In the genomic region with DNA sequence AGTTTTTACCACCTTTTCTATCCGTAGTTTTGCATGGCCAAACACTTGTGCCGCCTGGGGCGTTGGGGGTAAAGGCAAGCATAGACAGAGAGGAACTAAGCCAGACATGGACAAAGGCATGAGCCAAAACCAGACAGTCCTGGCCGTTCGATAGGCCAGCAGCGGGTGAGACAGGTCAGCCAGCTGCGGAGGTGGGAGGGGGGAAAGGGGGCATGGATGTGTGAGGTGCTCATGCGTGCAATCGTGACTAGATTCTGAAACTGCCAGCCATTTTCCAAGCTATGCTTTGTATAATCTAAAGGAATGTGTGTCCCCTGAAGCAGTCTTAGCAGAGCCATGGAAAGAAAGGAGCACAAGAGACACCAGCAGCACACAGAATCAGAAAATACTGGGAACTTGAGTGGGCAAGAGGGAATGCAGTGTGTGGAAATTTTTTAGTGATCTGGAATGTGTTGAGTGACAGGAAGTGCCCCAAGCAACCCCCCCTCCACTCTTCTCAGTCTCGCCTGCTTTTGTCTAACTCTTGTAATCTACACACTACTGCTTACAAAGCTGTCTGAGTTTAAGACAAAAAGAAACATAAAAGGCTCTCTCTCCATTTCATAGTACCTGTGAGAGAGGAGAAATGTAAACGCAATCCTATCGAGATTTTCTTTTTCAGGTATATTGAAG, we compare ENCODE assay signal across 8 mouse cellular contexts.
DNase-seq lines count a peak whose midpoint lies in the region; ATAC-seq and TF ChIP-seq lines count a peak whose summit lies in the region.

No protein-coding gene starts in this region.

- peak overlapping the region; percentile 97 for H3K27ac ChIP-seq in embryonic facial prominence, embryonic 13.5 days
- peak overlapping the region; percentile 92 for H3K27ac ChIP-seq in kidney, adult 2 months (ENCODE audit: insufficient read depth, low read depth, low read length)
- H3K27ac ChIP-seq in liver, adult 2 months (replicated peaks; ENCODE audit: insufficient read depth, low read depth, low read length), result peak overlapping the region; percentile 37
- H3K27ac ChIP-seq in stomach, embryonic 14.5 days (ENCODE audit: low read length), result peak overlapping the region; percentile 96

- no peak for TF ChIP-seq POLR2A in kidney, adult 2 months (IDR thresholded peaks at IDR 0.05; ENCODE audit: low read depth, low read length)
- TF ChIP-seq POLR2A in liver, adult 2 months (IDR thresholded peaks at IDR 0.05; ENCODE audit: extremely low read depth, insufficient read depth, low read length), result no peak

- no peaks in the 10 kb centered on the region for H3K9me3 ChIP-seq in embryonic facial prominence, embryonic 13.5 days
- H3K9me3 ChIP-seq in stomach, embryonic 14.5 days (ENCODE audit: control insufficient read depth, low read depth, low read length), result no peaks in the 10 kb centered on the region

- WGBS in embryonic facial prominence, embryonic 13.5 days, result 1% methylated on average over 12 of the region's 12 CpGs
- 2% methylated on average over 12 of the region's 12 CpGs for WGBS in kidney, adult 2 months
- WGBS in liver, adult 2 months, result 3% methylated on average over 12 of the region's 12 CpGs
- WGBS in stomach, embryonic 14.5 days, result 1% methylated on average over 12 of the region's 12 CpGs

- DNase-seq in 3134 (ENCODE audit: extremely low read depth, insufficient read length, low spot score), result peak; percentile 82
- DNase-seq in adrenal gland, postnatal 10 days, result peak; percentile 74
- DNase-seq in heart, adult 8-10 months (ENCODE audit: low spot score), result peak; percentile 65
- DNase-seq in kidney, adult 2 months, result peak; percentile 80
- peak; percentile 83 for DNase-seq in liver, adult 2 months (ENCODE audit: extremely low read depth, low read depth, low spot score)

- H3K27me3 ChIP-seq in embryonic facial prominence, embryonic 13.5 days, result no peaks in the 10 kb centered on the region
- H3K27me3 ChIP-seq in kidney, adult 2 months (replicated peaks; ENCODE audit: control insufficient read depth, insufficient read depth, low read length), result no peaks in the 10 kb centered on the region
- no peaks in the 10 kb centered on the region for H3K27me3 ChIP-seq in liver, adult 2 months (ENCODE audit: control insufficient read depth, insufficient read depth, low read length)
- no peaks in the 10 kb centered on the region for H3K27me3 ChIP-seq in stomach, embryonic 14.5 days (ENCODE audit: control insufficient read depth, insufficient read depth, low read length)

- H3K79me2 ChIP-seq in liver, adult 2 months (ENCODE audit: control insufficient read depth, insufficient read depth, low read length), result no peaks in the 10 kb centered on the region; the same call in 1 of the 2 replicates

- no peaks in the 10 kb centered on the region for H3K36me3 ChIP-seq in embryonic facial prominence, embryonic 13.5 days
- H3K36me3 ChIP-seq in kidney, adult 2 months (ENCODE audit: control insufficient read depth, insufficient read depth, low read length), result no peaks in the 10 kb centered on the region
- no peaks in the 10 kb centered on the region for H3K36me3 ChIP-seq in liver, adult 2 months (ENCODE audit: control insufficient read depth, insufficient read depth, low read length)
- no peaks in the 10 kb centered on the region for H3K36me3 ChIP-seq in stomach, embryonic 14.5 days (ENCODE audit: control insufficient read depth, insufficient read depth, low read length)

- H3K4me1 ChIP-seq in embryonic facial prominence, embryonic 13.5 days, result peaks cover 5% of the 10 kb centered on the region; the same call in 1 of the 2 replicates
- peaks cover 7% of the 10 kb centered on the region; the same call in 1 of the 2 replicates for H3K4me1 ChIP-seq in kidney, adult 2 months (ENCODE audit: control insufficient read depth, insufficient read depth, low read length)
- peaks cover 7% of the 10 kb centered on the region for H3K4me1 ChIP-seq in liver, adult 2 months (ENCODE audit: control insufficient read depth, insufficient read depth, low read length)
- no peaks in the 10 kb centered on the region; the same call in 1 of the 2 replicates for H3K4me1 ChIP-seq in stomach, embryonic 14.5 days (ENCODE audit: control insufficient read depth, insufficient read depth, low read length)

- no peak for TF ChIP-seq CTCF in kidney, adult 2 months (conservative IDR thresholded peaks at IDR 0.05; ENCODE audit: insufficient read depth, insufficient read length, low read depth, low read length)
- TF ChIP-seq CTCF in liver, adult 2 months (IDR thresholded peaks at IDR 0.05; ENCODE audit: low read depth, low read length), result no peak

- peak overlapping the region; percentile 84 for H3K9ac ChIP-seq in embryonic facial prominence, embryonic 13.5 days
- peak overlapping the region; percentile 52; the same call in 1 of the 2 replicates for H3K9ac ChIP-seq in liver, adult 2 months (ENCODE audit: low read depth, low read length)
- H3K9ac ChIP-seq in stomach, embryonic 14.5 days (replicated peaks; ENCODE audit: low read depth, low read length), result peak overlapping the region; percentile 59

- H3K4me3 ChIP-seq in embryonic facial prominence, embryonic 13.5 days, result peak overlapping the region; percentile 66
- peak overlapping the region; percentile 64 for H3K4me3 ChIP-seq in kidney, adult 2 months (ENCODE audit: insufficient read depth, low read depth, low read length)
- H3K4me3 ChIP-seq in liver, adult 2 months (ENCODE audit: insufficient read depth, low read depth, low read length), result peak overlapping the region; percentile 18
- H3K4me3 ChIP-seq in stomach, embryonic 14.5 days (ENCODE audit: low read depth, low read length), result peak overlapping the region; percentile 59

- ATAC-seq in embryonic facial prominence, embryonic 13.5 days (ENCODE audit: insufficient number of reproducible peaks, insufficient read depth, low FRiP score, low TSS enrichment, low read depth), result peak; percentile 71; the same call in 1 of the 2 replicates
- ATAC-seq in monocyte, adult 5-6 weeks (replicated peaks; ENCODE audit: insufficient number of reproducible peaks, low FRiP score, low TSS enrichment, poor library complexity, severe bottlenecking), result peak; percentile 83
- ATAC-seq in stomach, embryonic 14.5 days (ENCODE audit: insufficient number of reproducible peaks, insufficient read depth, low FRiP score, low read depth), result peak; percentile 72; the same call in 1 of the 2 replicates

- H3K4me2 ChIP-seq in embryonic facial prominence, embryonic 13.5 days, result peak overlapping the region; percentile 64
- H3K4me2 ChIP-seq in stomach, embryonic 14.5 days (replicated peaks; ENCODE audit: low read depth, low read length), result peak overlapping the region; percentile 71

Comparison
In these comparisons a context has a peak if more than half of its experiments do, and no peak if none do; other contexts are left out.
1. Peak in every context shown above with its lines: DNase-seq, ATAC-seq, H3K4me3 ChIP-seq and H3K27ac ChIP-seq.
2. H3K27ac ChIP-seq: peak in every context shown above with its lines; median percentile 97 in embryonic facial prominence, embryonic 13.5 days; 96 in stomach, embryonic 14.5 days; 92 in kidney, adult 2 months; 37 in liver, adult 2 months.